Mouse (Mus musculus) kidney, postnatal 25 days (tissue): ENCODE results near the gene Ctsh.

Experiments used
- DNase-seq, 2 experiments: peaks; one replicate each; pipeline ENCODE4 v3.0.0; 2021; ENCODE audit warnings: mixed read lengths in 2 of 2

Gene Ctsh

GRCm38 (mm10) chr9:90113651-90114566, 60.0 kb downstream of the Ctsh start:
- DNase-seq, result peak; percentile 94 to 96

GRCm38 (mm10) chr9:90114567-90115307, 60.8 kb downstream of the Ctsh start, which contains the start of gene Morf4l1:
Morf4l1 (minus strand) TSS chr9:90114774.
- DNase-seq, result peak; percentile 97 to 99

GRCm38 (mm10) chr9:90115308-90115700, 61.4 kb downstream of the Ctsh start:
- DNase-seq, result no peak

- DNase-seq, result no peak
These were observed 63.3 kb downstream of the Ctsh start for GRCm38 (mm10) chr9:90117234-90117633.

- no peak for DNase-seq
These were observed 68.3 kb downstream of the Ctsh start for GRCm38 (mm10) chr9:90122246-90122740.

GRCm38 (mm10) chr9:90124156-90124872, 70.4 kb downstream of the Ctsh start:
- no peak for DNase-seq

GRCm38 (mm10) chr9:90124873-90125245, 70.9 kb downstream of the Ctsh start:
- peak in 1 of 2 experiments; percentile 15 for DNase-seq
